Mouse (Mus musculus): ENCODE data around the gene Rcbtb2. TPM values are rescaled to one million over a fixed set of nuclear protein-coding genes. Genes with fewer than 3 reads are reported as not detected.

Rcbtb2 gene
- total and polyA plus RNA-seq, 3 experiments = 34.1 to 49.0 (median 36.9) TPM

GRCm38 (mm10) chr14:73199058-73199457, 76.2 kb downstream of the Rcbtb2 start:
- TF ChIP-seq RCOR1 (conservative IDR thresholded peaks at IDR 0.05; ENCODE audit: low read depth, low read length) = no peak
- TF ChIP-seq JUND (conservative IDR thresholded peaks at IDR 0.05; ENCODE audit: low read depth, low read length) = no peak
- no peak for TF ChIP-seq NRF1 (IDR thresholded peaks at IDR 0.05; ENCODE audit: low read depth, low read length)
- TF ChIP-seq MXI1 (IDR thresholded peaks at IDR 0.05; ENCODE audit: low read depth, low read length) = no peak
- TF ChIP-seq ZKSCAN1 (IDR thresholded peaks at IDR 0.05; ENCODE audit: borderline replicate concordance, low read depth, low read length) = no peak
- no peaks in the 10 kb centered on the region for H3K4me1 ChIP-seq (ENCODE audit: control insufficient read depth in 1 of 2, insufficient read depth in 2 of 2)
- no peak overlapping the region for H3K27ac ChIP-seq (ENCODE audit: insufficient read depth, low read depth)
- H3K27me3 ChIP-seq (replicated peaks) = no peaks in the 10 kb centered on the region
- H3K36me3 ChIP-seq (replicated peaks in 1 of 2; ENCODE audit: control insufficient read depth in 1 of 2, insufficient read depth in 1 of 2, low read length in 1 of 2) = peaks cover 24 to 30% of the 10 kb centered on the region in 2 experiments
- dilution Hi-C loops (cut with MboI; ENCODE audit: extremely low pct_ligation_motif_present, extremely low pct_unique_long_range_greater_than_20kb, low sequenced_read_pairs) = no loop called here
- no peak overlapping the region for H3K4me3 ChIP-seq (replicated peaks in 1 of 3; ENCODE audit: low read depth in 2 of 3, low read length in 2 of 3, poor library complexity in 1 of 3)
- in situ Hi-C loops (cut with MboI; ENCODE audit: low pct_ligation_motif_present, low pct_unique_long_range_greater_than_20kb, low sequenced_read_pairs) = no loop called here
- H3K79me2 ChIP-seq (replicated peaks; ENCODE audit: control insufficient read depth, extremely low read depth, insufficient read depth, poor library complexity, severe bottlenecking) = no peaks in the 10 kb centered on the region
- H3K9ac ChIP-seq (ENCODE audit: insufficient read depth, low read depth) = no peak overlapping the region
- no peak overlapping the region for H3K4me2 ChIP-seq (ENCODE audit: insufficient read depth, low read depth, poor library complexity, severe bottlenecking)
- no peaks in the 10 kb centered on the region for H3K9me3 ChIP-seq (replicated peaks; ENCODE audit: low read length)
- no peak for DNase-seq (ENCODE audit: extremely low read depth)

DNA sequence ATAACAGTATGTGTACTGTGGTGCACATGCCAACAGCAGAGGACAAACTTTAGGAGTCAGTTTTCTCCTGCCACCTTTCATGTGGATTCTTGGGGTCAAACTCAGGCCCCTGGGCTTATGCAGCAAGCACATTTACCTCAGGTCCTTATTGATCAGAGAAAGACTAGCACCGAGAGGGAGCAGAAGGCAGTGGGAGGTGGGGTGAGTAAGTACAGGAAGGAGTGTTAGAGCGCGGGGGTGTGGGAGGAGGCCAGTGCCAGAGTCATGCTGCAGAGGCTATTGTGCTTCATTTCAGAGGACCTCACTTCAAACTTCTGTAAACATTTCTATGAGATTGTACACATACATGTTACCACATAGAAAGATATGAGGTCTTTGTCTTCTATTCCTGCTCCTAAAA, 78.6 kb downstream of the Rcbtb2 start:
- Histone ChIP-seq H3K9me3 (replicated peaks; ENCODE audit: low read length) (no peaks in the 10 kb centered on the region), H3K9ac (ENCODE audit: insufficient read depth, low read depth) (no peak overlapping the region), H3K79me2 (replicated peaks; ENCODE audit: control insufficient read depth, extremely low read depth, insufficient read depth, poor library complexity, severe bottlenecking) (no peaks in the 10 kb centered on the region), H3K27ac (ENCODE audit: insufficient read depth, low read depth) (no peak overlapping the region), H3K36me3 (replicated peaks in 1 of 2; ENCODE audit: control insufficient read depth in 1 of 2, insufficient read depth in 1 of 2, low read length in 1 of 2) (peaks cover 27 to 31% of the 10 kb centered on the region in 2 experiments), H3K4me2 (ENCODE audit: insufficient read depth, low read depth, poor library complexity, severe bottlenecking) (no peak overlapping the region), H3K4me1 (ENCODE audit: control insufficient read depth in 1 of 2, insufficient read depth in 2 of 2) (no peaks in the 10 kb centered on the region), H3K27me3 (replicated peaks) (no peaks in the 10 kb centered on the region), H3K4me3 (replicated peaks in 1 of 3; ENCODE audit: low read depth in 2 of 3, low read length in 2 of 3, poor library complexity in 1 of 3) (no peak overlapping the region)
- dilution Hi-C loops (cut with MboI; ENCODE audit: extremely low pct_ligation_motif_present, extremely low pct_unique_long_range_greater_than_20kb, low sequenced_read_pairs) = no loop called here
- TF ChIP-seq HCFC1 (IDR thresholded peaks at IDR 0.05; ENCODE audit: low read depth, low read length) = no peak
- TF ChIP-seq MEF2A (IDR thresholded peaks at IDR 0.05; ENCODE audit: borderline replicate concordance, low read depth, low read length) = no peak
- no peak for TF ChIP-seq ZMIZ1 (IDR thresholded peaks at IDR 0.05; ENCODE audit: low read depth, low read length)
- no peak for TF ChIP-seq MXI1 (IDR thresholded peaks at IDR 0.05; ENCODE audit: low read depth, low read length)
- no peak for TF ChIP-seq ZC3H11A (IDR thresholded peaks at IDR 0.05; ENCODE audit: low read depth, low read length)
- no peak for TF ChIP-seq POLR2AphosphoS2 (IDR thresholded peaks at IDR 0.05; ENCODE audit: low read depth, low read length)
- no peak for TF ChIP-seq EP300 (IDR thresholded peaks at IDR 0.05; ENCODE audit: low read length)
- no peak for TF ChIP-seq ZNF384 (IDR thresholded peaks at IDR 0.05; ENCODE audit: low read depth, low read length)
- TF ChIP-seq ELF1 (IDR thresholded peaks at IDR 0.05; ENCODE audit: low read depth, low read length) = no peak
- TF ChIP-seq KAT2A (IDR thresholded peaks at IDR 0.05; ENCODE audit: insufficient replicate concordance, low read length) = no peak
- no peak for TF ChIP-seq JUN (IDR thresholded peaks at IDR 0.05; ENCODE audit: insufficient read depth, low read depth, low read length)
- TF ChIP-seq MAFK (IDR thresholded peaks at IDR 0.05; ENCODE audit: insufficient replicate concordance, low read length) = no peak
- DNase-seq (ENCODE audit: extremely low read depth) = no peak
- in situ Hi-C loops (cut with MboI; ENCODE audit: low pct_ligation_motif_present, low pct_unique_long_range_greater_than_20kb, low sequenced_read_pairs) = no loop called here

All from CH12.LX (cell line).